Mouse (Mus musculus) E14TG2a.4 (cell line): ENCODE results near the gene Thbs3.

Source experiments
- CTCF ChIP-seq: conservative IDR thresholded peaks from 2 replicates; pipeline ENCODE4 v1.5.1; 2014; ENCODE audit warnings: low read length
- NANOG ChIP-seq: IDR thresholded peaks from 2 replicates; pipeline ENCODE4 v1.6.1; 2014; ENCODE audit warnings: borderline replicate concordance, low read length, mixed read lengths
- POU5F1 ChIP-seq: IDR thresholded peaks from 2 replicates; pipeline ENCODE4 v1.6.1; 2014; ENCODE audit warnings: low read length, borderline replicate concordance

DNA sequence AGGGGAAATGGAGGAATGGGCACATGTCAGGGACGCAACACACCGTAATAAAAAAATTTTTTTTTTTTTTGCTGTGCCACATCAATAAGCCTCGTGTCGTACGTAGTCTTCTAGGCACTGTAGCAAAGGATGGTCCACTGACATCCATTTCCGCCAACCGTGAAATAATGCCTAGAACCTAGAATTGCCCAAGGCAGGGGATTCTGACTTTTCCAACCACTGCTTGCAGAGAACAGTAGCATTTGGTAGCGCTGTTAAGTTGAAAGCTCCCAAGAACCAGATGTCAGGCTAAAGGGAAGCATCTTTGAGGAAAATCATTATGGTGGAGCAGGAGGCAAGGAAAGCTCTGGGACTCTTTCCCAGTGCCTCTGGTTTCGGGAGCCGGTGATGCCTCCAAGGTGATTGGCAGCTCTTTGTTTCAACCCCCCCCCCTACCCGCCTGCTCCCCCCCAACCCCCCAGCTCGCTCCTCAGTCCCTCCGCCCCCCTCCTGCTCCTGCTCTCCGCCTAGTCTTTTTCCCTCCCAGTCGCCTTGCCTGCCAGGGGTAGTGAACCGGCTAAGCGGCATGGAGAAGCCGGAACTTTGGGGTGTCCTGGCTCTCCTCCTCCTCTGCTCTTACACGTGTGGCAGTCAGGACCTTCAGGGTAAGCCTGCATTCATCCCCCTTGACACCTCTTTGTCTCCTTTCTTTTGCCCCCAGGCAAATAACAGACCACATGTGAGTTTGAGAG is at the start of gene Thbs3:
- TF ChIP-seq NANOG (no peak), CTCF (no peak), POU5F1 (no peak)
